Mouse (Mus musculus) left cerebral cortex, postnatal 25 days (tissue): ENCODE measurements at regions not wholly inside any gene's neighbourhood (a gene's known extent, or its start where the extent isn't known, plus 50 kb on each side); places are given as distances from the start of the nearest gene placed in this dataset.
A peak's percentile ranks its signal among the peaks of the same experiment; 100 is the strongest.

ENCODE experiments used
- DNase-seq, 2 experiments: peaks; one replicate each; pipeline ENCODE4 v3.0.0; 2022; ENCODE audit warnings: low spot score in 2 of 2, mixed read lengths in 1 of 2
- intact Hi-C: fragments of 180-260 bp; cut with DNase I; formaldehyde crosslinking; loops from one replicate; pipeline ENCODE4 v1.15.1; 2025

GRCm38 (mm10) chr3:105372371-105372828, 79.7 kb upstream of the Kcnd3 start:
- intact Hi-C loops = no loop called here
- DNase-seq = no peak

DNA sequence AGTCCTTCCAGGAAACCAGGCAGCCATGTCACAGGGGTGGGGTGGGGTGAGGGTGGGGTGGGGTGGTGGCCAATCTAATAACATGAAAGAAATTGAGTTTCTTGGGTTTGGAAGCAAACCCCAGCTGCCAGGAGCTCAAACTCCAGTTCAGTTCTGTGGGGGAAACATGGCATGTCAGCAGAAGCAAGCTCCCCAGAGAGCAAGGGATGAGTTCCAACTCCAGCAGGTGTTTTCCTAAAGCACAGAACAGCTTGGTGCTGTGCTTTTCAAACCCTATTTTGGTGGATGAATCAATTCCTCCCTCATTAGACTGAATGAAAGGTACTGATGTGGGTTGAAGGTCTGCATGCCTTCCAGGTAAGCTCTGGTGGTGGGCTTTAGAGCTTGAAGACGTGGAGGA, 77.8 kb upstream of the Kcnd3 start:
- intact Hi-C loops = no loop called here
- no peak for DNase-seq

DNA sequence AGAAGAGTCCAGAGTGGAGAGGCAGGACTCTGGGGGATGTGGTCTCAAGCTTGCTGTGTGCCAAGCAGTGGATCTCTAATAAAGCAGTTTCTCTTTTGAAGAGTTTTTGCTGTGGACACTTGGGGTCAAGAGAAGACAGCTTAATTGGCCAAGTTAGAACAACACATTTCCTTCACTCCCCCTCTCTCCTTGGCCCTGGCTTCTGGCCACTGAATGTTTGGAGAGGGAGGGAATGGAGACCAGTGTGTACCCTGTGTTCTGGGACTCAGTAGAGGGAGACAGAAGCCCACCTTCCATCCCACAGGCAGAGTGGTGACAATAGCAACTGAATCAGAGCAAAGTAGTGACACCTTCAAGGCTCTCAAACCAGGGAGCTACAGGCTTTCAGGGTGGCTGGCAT, 77.3 kb upstream of the Kcnd3 start:
- intact Hi-C loops = no loop called here
- DNase-seq = no peak

DNA sequence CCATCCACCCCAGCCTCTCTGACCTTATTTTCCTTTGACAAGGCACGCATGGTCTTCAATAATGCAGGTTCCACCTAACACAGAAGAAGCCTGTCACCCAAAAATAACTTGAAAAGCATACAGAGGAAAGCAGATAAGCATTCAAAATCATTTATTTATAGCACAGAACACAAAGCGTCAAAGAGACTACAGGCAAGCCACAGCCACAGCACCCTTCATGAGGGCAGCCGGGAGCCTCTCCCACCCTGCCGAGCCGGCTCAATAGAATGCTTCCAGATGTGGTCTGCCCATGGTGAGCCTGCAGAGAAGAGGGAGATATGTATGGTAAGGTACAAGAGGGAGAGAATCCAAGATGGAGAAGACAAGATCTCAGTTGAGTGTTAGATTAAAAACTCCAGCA, 76.7 kb upstream of the Kcnd3 start:
- no peak for DNase-seq
- intact Hi-C loops = no loop called here

DNA sequence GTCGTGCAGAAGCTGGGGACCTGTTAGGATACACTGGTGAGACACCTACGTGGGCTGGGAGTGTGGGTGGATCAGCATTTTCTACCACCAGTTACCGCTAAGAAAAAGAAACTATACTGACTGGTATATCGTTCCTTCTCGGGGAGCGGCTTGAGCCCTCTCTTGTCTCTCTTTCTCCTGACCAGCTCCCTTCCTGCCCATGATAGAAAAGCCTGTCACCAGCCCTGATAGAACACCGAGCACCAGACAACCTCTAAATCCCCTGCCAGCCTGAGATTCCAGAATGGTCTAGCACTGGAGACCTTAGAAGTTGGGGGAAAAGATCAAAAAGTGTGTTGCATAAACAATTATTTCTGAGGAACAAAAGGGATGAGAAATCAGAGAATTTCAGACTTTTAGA, 76.3 kb upstream of the Kcnd3 start:
- no peak for DNase-seq
- intact Hi-C loops = no loop called here

- intact Hi-C loops = no loop called here
- DNase-seq = no peak
Observed at GRCm38 (mm10) chr3:105376346-105376745, 75.8 kb upstream of the Kcnd3 start.

- intact Hi-C loops = no loop called here
- no peak for DNase-seq
Observed at GRCm38 (mm10) chr3:105380818-105381217, 71.3 kb upstream of the Kcnd3 start.

DNA sequence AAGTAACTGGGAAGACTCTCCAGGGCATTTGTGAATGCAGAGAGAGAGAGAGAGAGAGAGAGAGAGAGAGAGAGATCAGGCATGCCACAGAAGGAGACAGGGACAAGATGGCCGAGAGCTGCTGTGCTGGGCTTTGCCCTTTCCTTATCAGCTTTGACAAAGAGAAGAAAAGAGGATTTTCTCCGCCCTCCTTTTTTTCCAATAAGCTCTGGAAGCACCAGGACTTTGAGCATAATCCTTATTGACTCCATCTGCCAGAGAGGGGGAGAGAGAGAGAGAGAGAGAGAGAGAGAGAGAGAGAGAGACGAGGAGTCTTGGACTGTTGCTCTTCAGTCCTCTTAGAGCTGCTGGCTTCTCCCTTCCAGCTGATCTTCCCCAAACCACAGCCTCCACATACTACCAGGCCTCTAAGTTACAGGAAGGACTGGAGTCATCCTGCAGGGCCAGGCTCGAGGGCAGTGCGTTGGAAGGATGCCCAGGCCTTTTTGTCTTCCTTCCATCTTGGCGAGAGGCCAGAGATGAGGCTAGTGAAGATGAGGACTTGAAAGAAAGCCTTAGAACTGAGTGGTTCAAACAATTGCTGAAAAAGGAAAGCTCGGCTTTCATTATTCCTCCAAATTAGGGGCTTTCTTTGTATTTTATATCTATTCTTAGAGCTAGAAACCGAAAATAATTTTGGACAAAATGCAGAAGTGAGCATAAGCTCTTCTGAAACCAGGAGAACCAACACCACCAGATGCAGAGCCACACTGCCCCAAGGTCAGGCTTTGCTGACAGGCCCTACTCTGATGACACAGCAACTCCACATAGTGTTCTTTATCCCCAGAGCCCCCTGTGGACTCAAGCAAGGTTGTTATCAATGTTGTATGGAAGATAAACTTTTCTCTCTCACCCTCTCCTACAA, 59.3 kb upstream of the Kcnd3 start:
- peak in 1 of 2 experiments; percentile 30 for DNase-seq
- intact Hi-C loops = no loop called here
